Mouse (Mus musculus) c-Kit-positive CD71-negative TER-119-negative erythroid progenitor cells, embryonic 14.5 days (primary cell): ENCODE measurements at regions not wholly inside any gene's neighbourhood (a gene's known extent, or its start where the extent isn't known, plus 50 kb on each side); places are given as distances from the start of the nearest gene placed in this dataset.

Experiments used
- DNase-seq: peaks from one replicate; pipeline ENCODE4 v3.0.0-alpha.2; 2013; ENCODE audit warnings: low read depth

DNA sequence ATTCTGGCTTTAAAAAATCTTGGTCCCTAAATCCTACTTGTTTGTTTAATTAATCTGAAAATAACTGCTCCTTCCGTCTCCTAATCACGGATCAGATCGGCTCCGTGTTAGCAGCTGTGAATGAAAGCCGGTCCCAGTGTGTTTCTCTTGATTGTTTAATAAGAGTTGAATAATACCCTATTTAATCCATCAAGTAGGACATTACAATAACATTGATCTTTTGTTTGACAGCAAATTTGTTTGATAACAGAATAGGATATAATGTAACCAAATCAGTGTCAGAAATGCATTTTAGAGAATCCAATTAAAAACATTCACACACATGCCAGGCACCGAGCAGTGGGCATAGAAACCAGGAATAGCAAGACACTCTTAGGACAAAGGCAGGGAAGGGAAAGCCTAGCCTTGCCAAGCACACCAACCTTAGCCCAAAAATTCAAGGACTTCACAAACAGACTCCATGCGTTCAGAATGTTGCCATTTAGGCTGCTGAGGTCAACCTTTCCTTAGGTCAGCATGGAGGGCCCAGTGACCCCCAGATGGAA, 332.5 kb upstream of the Meis1 start:
- no peak for DNase-seq

- DNase-seq, result no peak
These were observed 334.9 kb upstream of the Meis1 start for GRCm38 (mm10) chr11:19353706-19354105.

DNA sequence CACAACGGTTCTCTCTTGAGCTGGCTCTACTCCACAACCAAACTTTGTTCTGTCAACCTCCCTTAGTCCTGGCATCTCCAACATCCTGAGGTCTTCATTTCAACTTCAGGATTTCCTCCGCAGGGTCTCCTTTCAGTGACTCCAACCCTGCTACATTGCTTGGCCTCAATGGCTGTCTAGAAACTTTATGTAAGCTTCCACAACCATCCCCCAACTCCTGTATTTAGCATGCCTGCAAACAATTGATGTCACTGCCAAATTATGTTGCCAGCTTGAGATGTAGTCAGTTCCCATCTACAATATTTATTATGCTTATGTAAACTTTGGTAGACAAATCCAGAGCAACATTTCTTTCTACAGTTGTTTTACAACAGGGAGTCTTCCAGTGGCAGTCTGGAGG, 336.4 kb upstream of the Meis1 start:
- DNase-seq, result no peak

DNA sequence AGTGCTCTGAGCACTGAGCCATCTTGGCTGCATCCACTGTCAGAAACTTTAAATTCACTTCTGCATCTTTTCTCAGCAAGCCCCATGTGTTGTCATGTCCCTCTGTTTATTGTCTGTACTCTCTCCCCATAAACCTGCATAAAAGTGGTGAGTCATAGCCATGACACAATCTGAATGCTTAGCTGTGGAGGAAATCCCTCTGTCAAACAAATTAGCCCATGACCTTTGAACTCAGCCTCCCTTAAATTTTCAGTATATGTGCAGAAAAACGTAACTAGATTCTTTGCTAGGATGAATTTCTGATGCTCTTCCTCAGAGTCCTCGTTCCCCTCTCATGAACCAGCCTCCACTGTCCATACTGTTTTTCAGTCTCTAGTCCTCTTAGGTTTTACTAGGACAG, 337.4 kb upstream of the Meis1 start:
- no peak for DNase-seq

DNA sequence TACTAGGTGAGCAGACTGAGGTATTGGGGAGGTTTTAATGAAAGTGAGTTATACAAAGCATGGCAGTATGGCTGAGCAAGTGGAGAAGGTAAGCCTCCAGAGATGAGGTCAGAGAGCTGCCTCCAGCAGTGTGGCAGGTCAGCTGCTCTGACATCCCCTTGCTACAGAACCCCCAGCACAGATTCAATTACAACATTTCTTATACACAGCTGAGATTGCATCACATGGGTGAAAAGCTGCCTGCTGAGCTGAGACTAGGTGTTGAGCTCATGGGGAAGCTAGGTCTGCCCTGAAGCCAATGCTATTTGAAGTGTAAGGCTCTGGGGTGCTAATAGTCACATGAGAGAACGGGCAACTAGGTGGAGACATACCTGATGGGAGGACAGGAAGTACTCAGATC, 350.4 kb upstream of the Meis1 start:
- DNase-seq, result no peak

DNA sequence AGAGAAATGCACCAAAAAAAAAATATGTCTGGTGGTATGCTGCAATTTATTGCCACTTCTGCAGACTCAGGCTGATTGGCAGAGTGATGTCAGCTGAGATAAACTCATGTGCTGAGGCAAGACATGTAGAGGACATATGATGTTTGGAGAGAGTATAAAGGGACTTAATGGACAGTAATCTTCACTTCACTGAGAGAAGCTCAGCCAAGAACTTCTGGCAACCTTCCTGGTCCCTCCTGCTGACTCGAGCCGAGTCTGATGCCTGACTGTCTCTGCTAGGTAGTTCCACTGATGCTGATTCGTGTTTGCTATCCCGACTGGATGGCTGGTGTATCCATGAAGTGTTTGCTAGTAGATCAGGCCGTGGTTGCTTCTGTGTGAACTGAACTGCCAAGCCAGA, 354.7 kb upstream of the Meis1 start:
- no peak for DNase-seq

DNA sequence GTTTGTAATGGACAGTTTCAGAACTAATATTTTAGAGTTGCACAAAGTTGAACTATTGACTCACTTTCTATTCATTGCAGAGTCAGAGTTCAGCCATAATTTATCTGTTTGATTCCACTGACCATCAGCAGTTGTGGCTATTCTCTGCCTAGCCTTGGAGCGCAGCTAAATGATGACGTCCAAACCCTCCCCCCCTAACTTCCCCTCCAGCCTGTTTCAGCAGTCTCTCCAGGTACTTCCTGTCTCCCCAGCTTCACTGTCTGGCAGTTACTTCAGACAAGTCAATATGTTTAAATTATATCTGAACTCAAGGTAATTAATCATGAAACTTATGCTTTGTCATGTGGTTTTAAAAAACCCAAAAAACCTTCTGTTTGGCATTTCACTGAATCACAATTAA, 362.1 kb upstream of the Meis1 start:
- no peak for DNase-seq

DNA sequence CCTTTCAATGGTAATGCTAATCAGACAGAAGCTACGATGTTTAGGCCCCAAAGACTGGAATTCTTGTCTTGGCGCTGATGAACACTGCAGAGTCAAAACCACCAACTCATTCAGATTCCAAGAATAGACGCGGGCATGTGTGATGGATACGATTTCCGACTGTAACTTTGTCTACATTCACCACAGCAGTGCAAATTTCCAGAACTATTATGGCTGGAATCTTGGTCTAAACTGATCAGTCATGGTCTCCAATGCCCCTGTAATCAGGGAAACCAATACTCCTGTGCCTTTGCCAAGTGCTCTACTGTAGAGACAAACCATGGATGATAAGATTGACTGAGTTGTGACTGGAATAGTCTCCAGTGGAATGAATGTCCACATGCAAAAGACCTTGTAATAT, 370.4 kb upstream of the Meis1 start:
- no peak for DNase-seq

DNA sequence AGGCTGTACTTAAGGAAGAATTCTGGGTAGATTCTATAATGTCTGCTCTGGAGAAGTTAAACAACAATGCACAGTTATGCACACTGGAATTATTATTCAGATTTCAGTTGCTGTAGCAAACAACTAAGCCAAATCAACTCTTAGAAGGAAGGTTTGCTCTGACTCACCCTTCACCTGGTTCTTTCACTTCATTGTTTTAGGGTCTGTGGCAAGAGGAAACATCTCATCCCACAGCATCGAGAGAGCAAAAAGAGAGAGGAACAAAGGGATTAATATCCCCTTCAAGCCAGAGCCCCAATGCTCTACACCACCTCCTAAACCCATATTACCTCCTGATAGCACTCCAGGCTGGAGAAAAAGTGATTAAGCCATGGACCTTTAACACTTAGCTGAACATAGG, 373.4 kb upstream of the Meis1 start:
- no peak for DNase-seq

- no peak for DNase-seq
These were observed 375.6 kb upstream of the Meis1 start for GRCm38 (mm10) chr11:19394372-19394771.

DNA sequence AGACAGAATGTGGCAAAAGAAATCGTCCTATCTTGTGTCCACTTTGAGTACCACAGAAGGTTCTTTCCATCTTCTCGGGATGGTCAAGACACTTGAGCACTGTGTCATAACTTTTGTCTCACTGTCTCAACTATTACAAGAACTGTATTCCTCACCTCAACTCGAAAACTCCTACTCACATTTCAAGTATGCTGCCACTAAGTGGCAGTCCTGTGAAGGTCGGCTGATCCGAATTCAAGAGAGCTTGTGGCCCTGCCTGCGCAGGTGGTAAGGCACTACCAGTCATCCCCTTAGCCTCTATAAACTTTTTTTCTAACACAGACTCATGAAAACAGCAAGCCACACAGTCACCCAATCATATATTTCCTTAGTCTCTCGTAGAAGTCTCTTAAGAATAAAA, 381.6 kb upstream of the Meis1 start:
- DNase-seq, result no peak

GRCm38 (mm10) chr11:19420143-19420542, 401.4 kb upstream of the Meis1 start:
- DNase-seq, result no peak

GRCm38 (mm10) chr11:19423268-19423667, 404.5 kb upstream of the Meis1 start:
- DNase-seq, result no peak

- no peak for DNase-seq
These were observed 405.3 kb upstream of the Meis1 start for GRCm38 (mm10) chr11:19423841-19424815.

DNA sequence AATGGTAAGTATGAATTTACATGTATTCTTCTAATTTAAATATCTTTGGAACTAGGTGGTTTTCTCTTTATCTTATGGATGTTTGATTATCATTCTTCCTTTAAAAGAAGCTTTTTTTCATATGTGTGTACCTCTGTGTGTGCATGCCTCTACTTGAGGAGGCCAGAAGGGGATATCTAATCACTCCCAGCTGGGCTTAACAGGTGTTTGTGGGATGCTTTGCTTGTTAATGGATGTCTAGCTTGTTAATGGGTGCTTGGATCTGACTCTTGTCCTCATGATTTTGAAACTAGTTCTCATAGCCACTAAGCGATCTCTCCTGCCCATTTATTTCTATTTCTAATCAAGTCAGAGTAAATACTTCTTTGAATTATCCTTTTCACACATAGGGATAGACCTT, 408.8 kb upstream of the Meis1 start:
- DNase-seq, result no peak

DNA sequence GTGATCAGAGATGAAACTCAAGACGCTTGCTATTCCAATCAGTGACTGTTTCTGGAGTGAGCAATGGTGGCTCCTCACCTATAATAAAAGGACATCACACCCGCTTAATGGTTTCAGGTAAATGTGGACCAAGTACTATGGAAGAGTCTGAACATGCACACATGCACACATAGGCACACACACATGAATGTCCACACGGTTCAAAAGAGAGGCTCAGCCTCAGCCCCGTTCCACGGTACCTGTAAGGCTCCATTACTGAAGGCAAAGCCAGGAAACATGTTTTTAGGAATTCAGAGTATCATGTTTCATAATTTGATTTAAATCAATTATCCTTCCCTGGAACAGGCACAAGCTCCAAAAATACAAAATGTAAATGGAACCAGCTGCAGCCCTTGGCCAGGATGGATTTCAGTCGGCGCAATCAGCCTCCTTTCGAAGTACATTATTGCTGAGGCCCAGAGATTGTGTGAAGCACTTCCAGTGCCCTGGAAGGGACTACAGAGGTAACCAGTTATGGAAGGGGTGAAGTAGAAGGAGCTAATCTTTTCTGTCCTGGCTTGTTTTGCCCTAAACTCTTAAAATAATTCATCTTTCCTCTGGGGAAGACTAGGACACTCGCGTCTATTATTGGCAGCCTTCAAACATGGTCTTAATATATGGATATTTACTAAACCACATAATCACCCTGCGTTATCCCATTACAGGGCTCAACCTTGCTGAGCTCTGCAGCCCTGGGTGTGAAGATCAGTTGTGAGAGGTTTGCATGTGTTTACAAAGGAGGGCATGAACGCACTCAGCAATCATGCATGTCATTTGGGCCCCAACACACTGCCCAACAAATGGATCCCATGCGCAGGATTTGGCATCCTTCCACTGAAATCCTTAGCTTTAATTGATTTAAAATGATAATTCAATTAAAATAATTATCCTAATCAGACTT, 415.2 kb upstream of the Meis1 start:
- no peak for DNase-seq

DNA sequence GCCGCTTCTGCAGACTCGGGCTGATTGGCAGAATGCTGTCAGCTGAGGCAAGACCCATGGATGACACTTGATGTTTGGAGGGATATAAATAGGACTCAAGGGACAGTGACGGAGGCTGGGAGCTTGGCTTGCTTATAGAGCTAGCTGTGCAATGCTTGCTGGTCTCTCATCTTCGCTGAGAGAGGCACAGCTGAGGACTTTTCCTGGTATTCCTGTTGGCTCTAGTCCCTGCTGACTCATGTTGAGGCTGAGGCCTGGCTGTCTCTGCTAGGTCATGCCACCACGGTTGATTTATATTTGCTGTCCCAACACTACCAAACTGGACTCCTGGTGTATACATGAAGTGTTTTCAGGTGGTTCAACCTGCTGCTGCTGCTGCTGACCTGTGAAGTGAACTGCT, 419.6 kb upstream of the Meis1 start:
- no peak for DNase-seq

- DNase-seq, result no peak
These were observed 423.2 kb upstream of the Meis1 start for GRCm38 (mm10) chr11:19441936-19442335.

GRCm38 (mm10) chr11:19455391-19456290, 436.9 kb upstream of the Meis1 start:
- DNase-seq, result no peak

GRCm38 (mm10) chr11:19456577-19456976, 437.8 kb upstream of the Meis1 start:
- no peak for DNase-seq

GRCm38 (mm10) chr11:19463730-19464358, 445.1 kb upstream of the Meis1 start:
- no peak for DNase-seq
